Mouse (Mus musculus) megakaryocyte, adult 5-6 weeks (primary cell): Measurements from ENCODE around the gene Lzts3. TPM values are rescaled to one million over a fixed set of nuclear protein-coding genes. Genes with fewer than 3 reads are reported as not detected.
"Not testable (repeated sequence)": the region's sequence is repeated elsewhere in the genome, so short reads cannot be mapped to it uniquely, and the experiment has no call there.

Experiments used
- ATAC-seq: 2 replicates; pipeline ENCODE4 v1.8.0; 2016; ENCODE audit warnings: mild to moderate bottlenecking, inconsistent platforms; ENCODE audit not compliant: poor library complexity, severe bottlenecking
- total RNA-seq, 2 experiments: library from RNA; stranded (forward) in 1 of 2; stranded (reverse) in 1 of 2; fragments of 153-499, 151-499 nt in 1 of 2; fragments of 221-1000, 200-1000 nt in 1 of 2; gene quantifications; 2 replicates each; pipeline versions ENCODE4 v1.2.3 to v1.2.4; 2015 to 2017

The Lzts3 gene
- total RNA-seq (2015) (0.25 and 0.65 TPM in 2 replicates), total RNA-seq (2017) (0.24 and 0.37 TPM in 2 replicates)

GRCm38 (mm10) chr2:130642684-130643369, at the start of gene Lzts3:
TSS of gene Lzts3 (minus strand) at chr2:130642803.
- ATAC-seq = peak; percentile 95

- no peak for ATAC-seq
Observed at GRCm38 (mm10) chr2:130689011-130689410, 46.4 kb upstream of the Lzts3 start.

- ATAC-seq = no peak
Observed at GRCm38 (mm10) chr2:130685426-130685825, 42.8 kb upstream of the Lzts3 start.

GRCm38 (mm10) chr2:130681531-130681930, 38.9 kb upstream of the Lzts3 start:
- ATAC-seq = no peak

- ATAC-seq = no peak
Observed at GRCm38 (mm10) chr2:130679899-130680298, 37.3 kb upstream of the Lzts3 start.

- no peak for ATAC-seq
Observed at GRCm38 (mm10) chr2:130679154-130679553, 36.6 kb upstream of the Lzts3 start.

- ATAC-seq = no peak
Observed at GRCm38 (mm10) chr2:130677211-130677610, 34.6 kb upstream of the Lzts3 start.

GRCm38 (mm10) chr2:130667559-130667958, 25.0 kb upstream of the Lzts3 start, which contains the start of gene Itpa:
TSS of gene Itpa (plus strand) at chr2:130667610.
- ATAC-seq = peak; percentile 80

GRCm38 (mm10) chr2:130664102-130664701, 21.6 kb upstream of the Lzts3 start, which contains the start of gene Ddrgk1:
TSS of gene Ddrgk1 (minus strand) at chr2:130664659.
- peak; percentile 82 for ATAC-seq

- ATAC-seq = no peak
Observed at GRCm38 (mm10) chr2:130663342-130663741, 20.7 kb upstream of the Lzts3 start.

GRCm38 (mm10) chr2:130658530-130658929, 15.9 kb upstream of the Lzts3 start:
- no peak for ATAC-seq

- ATAC-seq = no peak
Observed at GRCm38 (mm10) chr2:130657541-130657940, 14.9 kb upstream of the Lzts3 start.

GRCm38 (mm10) chr2:130656536-130656935, 13.9 kb upstream of the Lzts3 start:
- no peak for ATAC-seq

GRCm38 (mm10) chr2:130655660-130656339, 13.2 kb upstream of the Lzts3 start:
- no peak for ATAC-seq

GRCm38 (mm10) chr2:130653760-130654159, 11.2 kb upstream of the Lzts3 start:
- no peak for ATAC-seq

- ATAC-seq = no peak
Observed at GRCm38 (mm10) chr2:130653303-130653702, 10.7 kb upstream of the Lzts3 start.

- ATAC-seq = not testable (repeated sequence)
Observed at GRCm38 (mm10) chr2:130649028-130649427, 6.4 kb upstream of the Lzts3 start.

GRCm38 (mm10) chr2:130645198-130645597, 2.6 kb upstream of the Lzts3 start:
- ATAC-seq = no peak

GRCm38 (mm10) chr2:130642197-130642660, 374 bp downstream of the Lzts3 start:
- ATAC-seq = peak; percentile 24

GRCm38 (mm10) chr2:130641351-130642025, 1.1 kb downstream of the Lzts3 start:
- no peak for ATAC-seq

- no peak for ATAC-seq
Observed at GRCm38 (mm10) chr2:130639276-130639675, 3.3 kb downstream of the Lzts3 start.
